Mouse (Mus musculus) heart, adult 2 months (tissue): ENCODE data around the gene Timeless. TPM values are rescaled to one million over a fixed set of nuclear protein-coding genes. Genes with fewer than 3 reads are reported as not detected.
"Not testable (repeated sequence)": the region's sequence is repeated elsewhere in the genome, so short reads cannot be mapped to it uniquely, and the experiment has no call there.

Source experiments
- DNase-seq, 2 experiments: peaks; one replicate each; pipeline ENCODE4 v3.0.0; 2021
- H3K27ac ChIP-seq: fragments of 200-600 bp; 2 replicates; pipeline ENCODE4 v1.8.1; 2022
- H3K27me3 ChIP-seq: fragments of 200-500 bp; 2 replicates; pipeline ENCODE4 v1.6.1; 2012; ENCODE audit warnings: mild to moderate bottlenecking, low read length, inconsistent platforms, mixed read lengths; ENCODE audit not compliant: control insufficient read depth, insufficient read depth
- H3K36me3 ChIP-seq: fragments of 200-500 bp; 2 replicates; pipeline ENCODE4 v1.6.1; 2012; ENCODE audit warnings: low read length, inconsistent platforms; ENCODE audit not compliant: control insufficient read depth, insufficient read depth
- H3K4me1 ChIP-seq: fragments of 200-500 bp; 2 replicates; pipeline ENCODE4 v1.6.1; 2011; ENCODE audit warnings: low read length; ENCODE audit not compliant: control insufficient read depth, insufficient read depth
- H3K4me3 ChIP-seq: fragments of 200-600 bp; 2 replicates; pipeline ENCODE4 v1.8.1; 2022
- H3K79me2 ChIP-seq: fragments of 200-500 bp; replicated peaks from 2 replicates; pipeline ENCODE4 v1.6.1; 2012; ENCODE audit warnings: mild to moderate bottlenecking, inconsistent platforms, low read length, moderate library complexity, mixed read lengths; ENCODE audit not compliant: control insufficient read depth, insufficient read depth
- H3K9ac ChIP-seq: fragments of 200-500 bp; 2 replicates; pipeline ENCODE4 v1.6.1; 2012; ENCODE audit warnings: low read depth, mild to moderate bottlenecking, control low read depth, inconsistent platforms, low read length, mixed read lengths
- CTCF ChIP-seq: fragments of 200-600 bp; IDR thresholded peaks from 2 replicates; pipeline ENCODE4 v1.8.1; 2022; ENCODE audit warnings: antibody characterized with exemption, mild to moderate bottlenecking, moderate library complexity
- EP300 ChIP-seq: fragments of 200-500 bp; IDR thresholded peaks from 2 replicates; pipeline ENCODE4 v1.6.1; 2011; ENCODE audit warnings: low read depth, low read length, control low read depth; ENCODE audit not compliant: insufficient read depth
- POLR2A ChIP-seq: fragments of 200-500 bp; IDR thresholded peaks from 2 replicates; pipeline ENCODE4 v1.6.1; 2011; ENCODE audit warnings: mild to moderate bottlenecking, low read depth, low read length, control low read depth; ENCODE audit not compliant: insufficient read depth
- WGBS: fragments of 180-500 bp; shearing (Covaris S2); methylation state at CpG from one replicate; pipeline ENCODE4 v1.1.7; 2018; 5-methylcytosine and 5-hydroxymethylcytosine counted together
- intact Hi-C: fragments of 180-260 bp; cut with DNase I; formaldehyde crosslinking; loops from one replicate; pipeline ENCODE4 v1.15.1; 2025
- polyA plus RNA-seq: library from polyadenylated mRNA; depleted of rRNA; stranded (reverse); fragments of >200 nt; gene quantifications from 2 replicates; pipeline ENCODE4 v1.2.3, GENCODE M21; 2012
- total RNA-seq, 2 experiments: library from RNA; stranded (reverse); gene quantifications; 2 replicates each; pipeline ENCODE4 v1.2.3; 2021

Timeless gene
- total and polyA plus RNA-seq, 3 experiments, result 5.7 to 7.6 (median 6.5) TPM

GRCm38 (mm10) chr10:128210131-128210530 is 21.7 kb upstream of the Timeless start:
- 70% methylated on average over 2 of the region's 2 CpGs for WGBS
- Histone ChIP-seq H3K4me1 (peaks cover 3% of the 10 kb centered on the region), H3K27ac (no peak overlapping the region), H3K79me2 (no peaks in the 10 kb centered on the region), H3K9ac (no peak overlapping the region), H3K4me3 (no peak overlapping the region), H3K36me3 (no peaks in the 10 kb centered on the region), H3K27me3 (no peaks in the 10 kb centered on the region; the same call in 1 of the 2 replicates)
- intact Hi-C loops, result loop anchor here (2.0 kb wide), 1 partner anchor 15 kb away; the partner anchor contains the start of gene Gls2
- no peak for DNase-seq
- TF ChIP-seq CTCF, result no peak
- no peak for TF ChIP-seq POLR2A
- TF ChIP-seq EP300, result no peak

GRCm38 (mm10) chr10:128210954-128211353 is 20.9 kb upstream of the Timeless start:
- H3K4me1 ChIP-seq, result peaks cover 3% of the 10 kb centered on the region
- H3K4me3 ChIP-seq, result peak overlapping the region; percentile 61
- no peaks in the 10 kb centered on the region for H3K79me2 ChIP-seq
- 13% methylated on average over 14 of the region's 14 CpGs for WGBS
- intact Hi-C loops, result loop anchor here (2.0 kb wide), 1 partner anchor 16 kb away; the partner anchor contains the start of gene Gls2
- H3K9ac ChIP-seq, result peak overlapping the region; percentile 56
- no peaks in the 10 kb centered on the region for H3K36me3 ChIP-seq
- H3K27me3 ChIP-seq, result no peaks in the 10 kb centered on the region; the same call in 1 of the 2 replicates
- TF ChIP-seq POLR2A, result no peak
- TF ChIP-seq CTCF, result no peak
- no peak for TF ChIP-seq EP300
- peak overlapping the region; percentile 69 for H3K27ac ChIP-seq
- peak in 1 of 2 experiments; percentile 34 for DNase-seq

- no peaks in the 10 kb centered on the region for H3K36me3 ChIP-seq
- peak within 1 kb of the TSS; percentile 69 for H3K27ac ChIP-seq
- TF ChIP-seq CTCF, result peak; percentile 53
- peak; percentile 88 for TF ChIP-seq POLR2A
- TF ChIP-seq EP300, result 0 out of 2 replicates have a peak, but pooled peaks have one; percentile 30
- WGBS, result under 1% methylated on average over 30 of the region's 30 CpGs
- H3K4me1 ChIP-seq, result peaks cover 3% of the 10 kb centered on the region
- H3K27me3 ChIP-seq, result no peaks in the 10 kb centered on the region; the same call in 1 of the 2 replicates
- H3K9ac ChIP-seq, result peak within 1 kb of the TSS; percentile 56
- peak; percentile 90 to 91 for DNase-seq
- peak within 1 kb of the TSS; percentile 61 for H3K4me3 ChIP-seq
- no peaks in the 10 kb centered on the region for H3K79me2 ChIP-seq
- intact Hi-C loops, result loop anchor here (2.0 kb wide), 1 partner anchor 17 kb away; the partner anchor contains the start of gene Gls2
These were observed 20.3 kb upstream of the Timeless start, which contains the start of gene Spryd4 for GRCm38 (mm10) chr10:128211390-128212108. Gene Spryd4 (minus strand): TSS chr10:128211807.

- intact Hi-C loops, result no loop called here
- no peaks in the 10 kb centered on the region for H3K36me3 ChIP-seq
- 34% methylated on average over 6 of the region's 6 CpGs for WGBS
- H3K9ac ChIP-seq, result no peak overlapping the region
- TF ChIP-seq CTCF (no peak), EP300 (no peak), POLR2A (no peak)
- DNase-seq, result no peak
- H3K79me2 ChIP-seq, result no peaks in the 10 kb centered on the region
- H3K4me1 ChIP-seq, result peaks cover 3% of the 10 kb centered on the region
- H3K27me3 ChIP-seq, result no peaks in the 10 kb centered on the region; the same call in 1 of the 2 replicates
- H3K27ac ChIP-seq, result peak overlapping the region; percentile 69
- H3K4me3 ChIP-seq, result peak overlapping the region; percentile 61
These were observed 19.7 kb upstream of the Timeless start for GRCm38 (mm10) chr10:128212148-128212547.

- peak; percentile 54 to 61 for DNase-seq
- Histone ChIP-seq H3K4me1 (peaks cover 3% of the 10 kb centered on the region), H3K27ac (peak overlapping the region; percentile 2; the same call in 1 of the 2 replicates), H3K9ac (peak overlapping the region; percentile 66), H3K4me3 (peak overlapping the region; percentile 50), H3K27me3 (no peaks in the 10 kb centered on the region; the same call in 1 of the 2 replicates), H3K36me3 (no peaks in the 10 kb centered on the region), H3K79me2 (no peaks in the 10 kb centered on the region)
- WGBS, result 1% methylated on average over 18 of the region's 18 CpGs
- TF ChIP-seq POLR2A (no peak), CTCF (peak; percentile 87), EP300 (peak; percentile 29; the same call in 1 of the 2 replicates)
- intact Hi-C loops, result loop anchor here (1.0 kb wide), 2 partner anchors 19 to 71 kb away; partner anchors contain the start of gene Timeless
These were observed 19.0 kb upstream of the Timeless start for GRCm38 (mm10) chr10:128212871-128213323.

DNA sequence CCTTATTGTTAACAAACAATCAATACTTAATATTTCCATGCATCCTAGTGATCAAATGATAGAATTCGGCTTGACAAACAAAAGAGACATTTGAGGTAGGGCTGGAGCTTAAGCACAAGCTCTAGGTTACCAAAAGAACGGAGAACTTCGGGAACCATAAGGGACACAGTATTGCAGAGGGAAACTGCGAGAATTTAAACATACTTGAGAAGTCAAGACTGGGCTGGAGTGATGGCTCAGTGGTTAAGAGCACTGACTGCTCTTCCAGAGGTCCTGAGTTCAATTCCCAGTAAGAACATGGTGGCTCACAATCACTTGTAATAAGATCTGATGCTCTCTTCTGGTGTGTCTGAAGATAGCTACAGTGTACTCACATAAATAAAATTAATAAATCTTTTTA is 17.8 kb upstream of the Timeless start:
- intact Hi-C loops, H3K36me3 ChIP-seq, DNase-seq, H3K9ac ChIP-seq, H3K27me3 ChIP-seq, H3K27ac ChIP-seq, H3K4me3 ChIP-seq, H3K79me2 ChIP-seq, H3K4me1 ChIP-seq: not testable (repeated sequence)
- WGBS, result 90% methylated on average over 4 of the region's 4 CpGs
